In genomic region chr10:18329096-18330038, GRCm38 (mm10) we compare ENCODE assay signal across 9 mouse cellular contexts. TPM values are rescaled to one million over a fixed set of nuclear protein-coding genes. Genes with fewer than 3 reads are reported as not detected.
DNase-seq lines count a peak whose midpoint lies in the region; ATAC-seq and TF ChIP-seq lines count a peak whose summit lies in the region.
"Had no signal": no experiment of that assay in that cellular context is flagged by ENCODE, and none has a peak within 500 bp of the region (broad histone marks: within the 10 kb centered on the region; RNA-seq: fewer than 3 reads in every experiment).

No protein-coding gene starts in this region.

- no peaks in the 10 kb centered on the region for H3K27me3 ChIP-seq in intestine, postnatal 0 days (replicated peaks; ENCODE audit: control insufficient read depth, insufficient read depth, low read length)
- H3K27me3 ChIP-seq in liver, postnatal 0 days (ENCODE audit: insufficient read depth, low read length), result no peaks in the 10 kb centered on the region
- H3K27me3 ChIP-seq: Patski had no signal

- peak; percentile 33 to 55 for DNase-seq in lung, adult 18-20 months
- DNase-seq in lung, postnatal 25 days (ENCODE audit: low spot score), result no peak
- peak; percentile 51 for DNase-seq in embryo, embryonic 10 days (ENCODE audit: low spot score)
- DNase-seq in heart, adult 18-20 months, result peak; percentile 53 to 73
- DNase-seq in liver, postnatal 0 days, result peak; percentile 66
- DNase-seq in ovary, postnatal 14 days (ENCODE audit: low spot score), result peak; percentile 21

- 0 out of 2 replicates have a peak overlapping the region, but pooled peaks have one; percentile 23 for H3K9ac ChIP-seq in intestine, postnatal 0 days (ENCODE audit: low read depth, low read length)
- no peak overlapping the region for H3K9ac ChIP-seq in liver, postnatal 0 days (replicated peaks)

- WGBS in intestine, postnatal 0 days, result 21% methylated on average over 23 of the region's 23 CpGs
- 10% methylated on average over 22 of the region's 23 CpGs for WGBS in liver, postnatal 0 days (ENCODE audit: insufficient replicate concordance)

- H3K27ac ChIP-seq in intestine, postnatal 0 days (ENCODE audit: low read depth, low read length), result no peak overlapping the region
- H3K27ac ChIP-seq in liver, postnatal 0 days (ENCODE audit: low read depth), result no peak overlapping the region

- H3K9me3 ChIP-seq in intestine, postnatal 0 days (ENCODE audit: control insufficient read depth), result no peaks in the 10 kb centered on the region
- H3K9me3 ChIP-seq in liver, postnatal 0 days (ENCODE audit: low read length), result no peaks in the 10 kb centered on the region

- TF ChIP-seq EP300 in liver, postnatal 0 days (IDR thresholded peaks at IDR 0.05; ENCODE audit: low read depth), result no peak

- no peaks in the 10 kb centered on the region for H3K36me3 ChIP-seq in intestine, postnatal 0 days (ENCODE audit: control insufficient read depth, insufficient read depth)
- H3K36me3 ChIP-seq in liver, postnatal 0 days (replicated peaks; ENCODE audit: insufficient read depth, low read length), result no peaks in the 10 kb centered on the region

- H3K4me3 ChIP-seq in intestine, postnatal 0 days (ENCODE audit: low read depth, low read length), result peak overlapping the region; percentile 22
- H3K4me3 ChIP-seq in liver, postnatal 0 days (ENCODE audit: low read depth, low read length), result peak overlapping the region; percentile 15; the same call in 1 of the 2 replicates

- peak; percentile 22; the same call in 1 of the 2 replicates for ATAC-seq in intestine, postnatal 0 days
- ATAC-seq in liver, postnatal 0 days, result no peak
- no peak for ATAC-seq in CD4-positive, CD25-positive, alpha-beta regulatory T cell, adult 4 months
- ATAC-seq: Patski had no signal

- peaks cover 4% of the 10 kb centered on the region for H3K4me1 ChIP-seq in intestine, postnatal 0 days (replicated peaks; ENCODE audit: control insufficient read depth, insufficient read depth, low read length)
- peaks cover 9% of the 10 kb centered on the region for H3K4me1 ChIP-seq in liver, postnatal 0 days (ENCODE audit: insufficient read depth)

- TF ChIP-seq CTCF in intestine, postnatal 0 days (IDR thresholded peaks at IDR 0.05; ENCODE audit: low read depth), result no peak
- no peak for TF ChIP-seq CTCF in liver, postnatal 0 days (IDR thresholded peaks at IDR 0.05; ENCODE audit: low read depth)

- peak overlapping the region; percentile 63 for H3K4me2 ChIP-seq in intestine, postnatal 0 days (replicated peaks; ENCODE audit: low read depth)
- H3K4me2 ChIP-seq in liver, postnatal 0 days (ENCODE audit: low read depth, low read length), result peak overlapping the region; percentile 59

RNA-seq across cellular contexts. Expression of gene Nhsl1, which starts 10.6 kb away (rescaled TPM):
- 10 to 100 TPM; 15.1 to 17.2 TPM for total RNA-seq in heart, adult 18-20 months (2021)
- 11.9 and 12.5 TPM in 2 replicates for polyA plus RNA-seq in intestine, postnatal 0 days (2015; fragmentation: Nextera tagmentation; extraction: Ambion mirVana)
- polyA plus RNA-seq in liver, postnatal 0 days (2015; fragmentation: Nextera tagmentation; extraction: Ambion mirVana), result 0.72 and 0.75 TPM in 2 replicates
- 1 to 10 TPM; 1.5 to 2.2 TPM for polyA plus RNA-seq in CD4-positive, CD25-positive, alpha-beta regulatory T cell, adult 4 months (2017; shearing (Covaris generic))
